Mouse (Mus musculus): ENCODE data around the gene Cdc37. TPM values are rescaled to one million over a fixed set of nuclear protein-coding genes. Genes with fewer than 3 reads are reported as not detected.

The Cdc37 gene
- total and polyA plus RNA-seq, 3 experiments = 779 to 1,631 (median 914) TPM

GRCm38 (mm10) chr9:21117073-21117472 lies 32.7 kb downstream of the Cdc37 start:
- H3K9me3 ChIP-seq (replicated peaks; ENCODE audit: insufficient read depth, low read length) = no peaks in the 10 kb centered on the region

GRCm38 (mm10) chr9:21115105-21115504 lies 34.7 kb downstream of the Cdc37 start:
- no peaks in the 10 kb centered on the region for H3K27me3 ChIP-seq (ENCODE audit: control insufficient read depth in 1 of 2, insufficient read depth in 2 of 2, low read length in 2 of 2)
- H3K9ac ChIP-seq (ENCODE audit: control insufficient read depth, low read depth, low read length, poor library complexity, severe bottlenecking) = no peak overlapping the region
- TF ChIP-seq POLR2AphosphoS5 (IDR thresholded peaks at IDR 0.05; ENCODE audit: borderline replicate concordance, low read depth, low read length) (0 out of 2 replicates have a peak, but pooled peaks have one; percentile 52), HCFC1 (IDR thresholded peaks at IDR 0.05; ENCODE audit: low read depth, low read length) (no peak)
- DNase-seq (ENCODE audit: low read depth, low spot score) = no peak
- no peaks in the 10 kb centered on the region for H3K9me3 ChIP-seq (replicated peaks; ENCODE audit: insufficient read depth, low read length)
- H3K36me3 ChIP-seq (ENCODE audit: control insufficient read depth in 1 of 2, insufficient read depth in 2 of 2, low read length in 2 of 2) = peaks cover 0 to 3% of the 10 kb centered on the region in 2 experiments; a peak in 1 of 4 replicates
- no peaks in the 10 kb centered on the region for H3K4me1 ChIP-seq (ENCODE audit: control insufficient read depth in 1 of 2, insufficient read depth in 2 of 2, low read length in 2 of 2)
- H3K4me3 ChIP-seq (ENCODE audit: control insufficient read depth in 1 of 2, insufficient read depth in 1 of 2, low read depth in 2 of 2, low read length in 2 of 2) = no peak overlapping the region
- no peaks in the 10 kb centered on the region for H3K79me2 ChIP-seq (ENCODE audit: control insufficient read depth, insufficient read depth, low read length, poor library complexity)
- no peak overlapping the region for H3K27ac ChIP-seq (ENCODE audit: control insufficient read depth, low read depth, low read length)

More at GRCm38 (mm10) chr9:21117073-21117472, 32.7 kb downstream of the Cdc37 start:
- Histone ChIP-seq H3K36me3 (ENCODE audit: control insufficient read depth in 1 of 2, insufficient read depth in 2 of 2, low read length in 2 of 2) (peaks cover 0 to 3% of the 10 kb centered on the region in 2 experiments; a peak in 1 of 4 replicates), H3K9ac (ENCODE audit: control insufficient read depth, low read depth, low read length, poor library complexity, severe bottlenecking) (no peak overlapping the region), H3K79me2 (ENCODE audit: control insufficient read depth, insufficient read depth, low read length, poor library complexity) (no peaks in the 10 kb centered on the region), H3K27ac (ENCODE audit: control insufficient read depth, low read depth, low read length) (no peak overlapping the region), H3K4me1 (ENCODE audit: control insufficient read depth in 1 of 2, insufficient read depth in 2 of 2, low read length in 2 of 2) (no peaks in the 10 kb centered on the region), H3K4me3 (ENCODE audit: control insufficient read depth in 1 of 2, insufficient read depth in 1 of 2, low read depth in 2 of 2, low read length in 2 of 2) (no peak overlapping the region), H3K27me3 (ENCODE audit: control insufficient read depth in 1 of 2, insufficient read depth in 2 of 2, low read length in 2 of 2) (no peaks in the 10 kb centered on the region)
- 0 out of 2 replicates have a peak, but pooled peaks have one; percentile 6 for TF ChIP-seq USF1 (IDR thresholded peaks at IDR 0.05; ENCODE audit: low read depth, low read length)
- no peak for TF ChIP-seq MYB (IDR thresholded peaks at IDR 0.05; ENCODE audit: low read depth, low read length)
- no peak for DNase-seq (ENCODE audit: low read depth, low spot score)

- H3K4me3 ChIP-seq (ENCODE audit: control insufficient read depth in 1 of 2, insufficient read depth in 1 of 2, low read depth in 2 of 2, low read length in 2 of 2) = no peak overlapping the region
- no peak for TF ChIP-seq BHLHE40 (IDR thresholded peaks at IDR 0.05; ENCODE audit: borderline replicate concordance, low read depth, low read length)
- no peak for TF ChIP-seq UBTF (IDR thresholded peaks at IDR 0.05; ENCODE audit: borderline replicate concordance, insufficient read depth, low read depth, low read length)
- TF ChIP-seq ELF1 (IDR thresholded peaks at IDR 0.05; ENCODE audit: low read depth, low read length) = no peak
- TF ChIP-seq EP300 (IDR thresholded peaks at IDR 0.05; ENCODE audit: low read depth in 1 of 2, low read length in 2 of 2) = no peak
- no peak for TF ChIP-seq MAZ (IDR thresholded peaks at IDR 0.05; ENCODE audit: low read depth, low read length)
- TF ChIP-seq KAT2A (conservative IDR thresholded peaks at IDR 0.05; ENCODE audit: low read depth, low read length) = no peak
- no peak for TF ChIP-seq GABPA (IDR thresholded peaks at IDR 0.05; ENCODE audit: low read depth, low read length)
- no peak for TF ChIP-seq USF2 (IDR thresholded peaks at IDR 0.05; ENCODE audit: borderline replicate concordance in 1 of 2, insufficient read depth in 1 of 2, low read depth in 1 of 2, low read length in 2 of 2)
- TF ChIP-seq MAFK (IDR thresholded peaks at IDR 0.05; ENCODE audit: borderline replicate concordance, low read depth, low read length) = no peak
- TF ChIP-seq ZNF384 (IDR thresholded peaks at IDR 0.05; ENCODE audit: low read depth, low read length) = no peak
- TF ChIP-seq MYC (IDR thresholded peaks at IDR 0.05; ENCODE audit: low read depth, low read length) = no peak
- no peak for TF ChIP-seq NELFE (IDR thresholded peaks at IDR 0.05; ENCODE audit: low read depth, low read length)
- no peak for TF ChIP-seq MAX (IDR thresholded peaks at IDR 0.05; ENCODE audit: low read length)
- TF ChIP-seq ZC3H11A (IDR thresholded peaks at IDR 0.05; ENCODE audit: low read depth, low read length) = no peak
- TF ChIP-seq TBP (IDR thresholded peaks at IDR 0.05; ENCODE audit: low read depth, low read length) = no peak
- no peak for DNase-seq (ENCODE audit: low read depth, low spot score)
- no peaks in the 10 kb centered on the region for H3K9me3 ChIP-seq (replicated peaks; ENCODE audit: insufficient read depth, low read length)
- no peaks in the 10 kb centered on the region for H3K27me3 ChIP-seq (ENCODE audit: control insufficient read depth in 1 of 2, insufficient read depth in 2 of 2, low read length in 2 of 2)
- H3K9ac ChIP-seq (ENCODE audit: control insufficient read depth, low read depth, low read length, poor library complexity, severe bottlenecking) = no peak overlapping the region
- H3K79me2 ChIP-seq (ENCODE audit: control insufficient read depth, insufficient read depth, low read length, poor library complexity) = no peaks in the 10 kb centered on the region
- no peaks in the 10 kb centered on the region for H3K36me3 ChIP-seq (ENCODE audit: control insufficient read depth in 1 of 2, insufficient read depth in 2 of 2, low read length in 2 of 2)
- no peaks in the 10 kb centered on the region for H3K4me1 ChIP-seq (ENCODE audit: control insufficient read depth in 1 of 2, insufficient read depth in 2 of 2, low read length in 2 of 2)
- H3K27ac ChIP-seq (ENCODE audit: control insufficient read depth, low read depth, low read length) = no peak overlapping the region
Measured at GRCm38 (mm10) chr9:21114190-21114589, 35.6 kb downstream of the Cdc37 start.
